Mouse (Mus musculus) liver, postnatal 0 days (tissue): Measurements from ENCODE around the gene Ubr2. TPM values are rescaled to one million over a fixed set of nuclear protein-coding genes. Genes with fewer than 3 reads are reported as not detected.
A peak's percentile ranks its signal among the peaks of the same experiment; 100 is the strongest.

Experiments
- ATAC-seq: fragments of 200-750 bp; cut with Nextera tagmentation; 2 replicates; pipeline ENCODE4 v1.8.0; 2017; ENCODE audit warnings: mild to moderate bottlenecking, moderate library complexity
- DNase-seq: peaks from one replicate; pipeline ENCODE4 v3.0.0-alpha.2; 2016
- H3K27ac ChIP-seq: fragments of 300-500 bp; sonication (generic); 2 replicates; pipeline ENCODE4 v1.5.1; 2014; ENCODE audit warnings: antibody characterized with exemption, moderate library complexity, mild to moderate bottlenecking, low read depth
- H3K27me3 ChIP-seq: fragments of 300-500 bp; sonication (generic); 2 replicates; pipeline ENCODE4 v1.6.1; 2014; ENCODE audit warnings: low read length, control low read depth, mixed read lengths; ENCODE audit not compliant: insufficient read depth
- H3K36me3 ChIP-seq: fragments of 300-500 bp; sonication (generic); replicated peaks from 2 replicates; pipeline ENCODE4 v1.6.1; 2014; ENCODE audit warnings: mild to moderate bottlenecking, control low read depth, low read length, moderate library complexity, mixed read lengths; ENCODE audit not compliant: insufficient read depth
- H3K4me1 ChIP-seq: fragments of 300-500 bp; sonication (generic); 2 replicates; pipeline ENCODE4 v1.6.1; 2014; ENCODE audit warnings: antibody characterized with exemption, mild to moderate bottlenecking, control low read depth; ENCODE audit not compliant: insufficient read depth
- H3K4me2 ChIP-seq: fragments of 300-500 bp; sonication (generic); 2 replicates; pipeline ENCODE4 v1.6.1; 2014; ENCODE audit warnings: low read depth, mild to moderate bottlenecking, low read length, moderate library complexity, mixed read lengths
- H3K4me3 ChIP-seq: fragments of 300-500 bp; sonication (generic); 2 replicates; pipeline ENCODE4 v1.5.1; 2014; ENCODE audit warnings: low read depth, low read length
- H3K9ac ChIP-seq: fragments of 300-500 bp; sonication (generic); replicated peaks from 2 replicates; pipeline ENCODE4 v1.6.1; 2014; ENCODE audit warnings: mild to moderate bottlenecking, moderate library complexity
- H3K9me3 ChIP-seq: fragments of 300-500 bp; sonication (generic); 2 replicates; pipeline ENCODE4 v1.6.1; 2016; ENCODE audit warnings: mild to moderate bottlenecking, control low read depth, low read length, mixed read lengths
- CTCF ChIP-seq: sonication (generic); IDR thresholded peaks from 2 replicates; pipeline ENCODE4 v1.5.1; 2016; ENCODE audit warnings: antibody characterized with exemption, low read depth
- EP300 ChIP-seq: IDR thresholded peaks from 2 replicates; pipeline ENCODE4 v1.6.1; 2016; ENCODE audit warnings: antibody characterized with exemption, low read depth, mild to moderate bottlenecking
- WGBS: fragments of 180-500 bp; shearing (Covaris S2); extraction: QIAGEN DNeasy Blood & Tissue Kit; methylation state at CpG from one replicate; pipeline ENCODE4 v1.1.7; 2014; ENCODE audit not compliant: insufficient replicate concordance; 5-methylcytosine and 5-hydroxymethylcytosine counted together
- polyA plus RNA-seq: library from polyadenylated mRNA; unstranded; fragments of >200 nt; fragmentation: Nextera tagmentation; extraction: Ambion mirVana; gene quantifications from 2 replicates; pipeline ENCODE4 v1.2.1, GENCODE M21; 2015

Gene Ubr2
- polyA plus RNA-seq, 1 experiment from 2014 or later, result 6.6 TPM

- Histone ChIP-seq H3K27me3 (no peaks in the 10 kb centered on the region), H3K4me1 (no peaks in the 10 kb centered on the region), H3K4me3 (no peak overlapping the region), H3K27ac (no peak overlapping the region), H3K4me2 (no peak overlapping the region), H3K36me3 (peaks cover 90% of the 10 kb centered on the region), H3K9ac (no peak overlapping the region), H3K9me3 (no peaks in the 10 kb centered on the region; the same call in 1 of the 2 replicates)
- WGBS, result 64% methylated on average over 3 of the region's 3 CpGs
- ATAC-seq, result no peak
- DNase-seq, result peak; percentile 84
- TF ChIP-seq CTCF, result peak; percentile 93
- no peak for TF ChIP-seq EP300
Observed at GRCm38 (mm10) chr17:46975183-46975582, 35.2 kb downstream of the Ubr2 start.

GRCm38 (mm10) chr17:46972603-46973002 lies 37.8 kb downstream of the Ubr2 start:
- ATAC-seq (no peak), DNase-seq (no peak)
- H3K9me3 ChIP-seq, result no peaks in the 10 kb centered on the region; the same call in 1 of the 2 replicates
- no peak for TF ChIP-seq CTCF
- no peak for TF ChIP-seq EP300
- H3K4me2 ChIP-seq, result no peak overlapping the region
- H3K27me3 ChIP-seq, result no peaks in the 10 kb centered on the region
- no peak overlapping the region for H3K4me3 ChIP-seq
- peaks cover 89% of the 10 kb centered on the region for H3K36me3 ChIP-seq
- no peak overlapping the region for H3K27ac ChIP-seq
- 89% methylated on average over 7 of the region's 7 CpGs for WGBS
- H3K4me1 ChIP-seq, result no peaks in the 10 kb centered on the region
- no peak overlapping the region for H3K9ac ChIP-seq

- no peaks in the 10 kb centered on the region for H3K4me1 ChIP-seq
- 81% methylated on average over 14 of the region's 14 CpGs for WGBS
- no peaks in the 10 kb centered on the region for H3K9me3 ChIP-seq
- H3K36me3 ChIP-seq, result peaks cover 94% of the 10 kb centered on the region
- DNase-seq (no peak), ATAC-seq (no peak)
- no peak overlapping the region for H3K4me3 ChIP-seq
- TF ChIP-seq CTCF (no peak), EP300 (no peak)
- H3K27ac ChIP-seq, result no peak overlapping the region
- no peak overlapping the region for H3K4me2 ChIP-seq
- H3K27me3 ChIP-seq, result no peaks in the 10 kb centered on the region
- H3K9ac ChIP-seq, result no peak overlapping the region
Observed at GRCm38 (mm10) chr17:46966892-46967291, 43.5 kb downstream of the Ubr2 start.

GRCm38 (mm10) chr17:46963186-46963585 lies 47.2 kb downstream of the Ubr2 start:
- no peak for TF ChIP-seq CTCF
- TF ChIP-seq EP300, result no peak
- Histone ChIP-seq H3K27ac (no peak overlapping the region), H3K4me1 (no peaks in the 10 kb centered on the region), H3K4me3 (no peak overlapping the region), H3K27me3 (no peaks in the 10 kb centered on the region), H3K9ac (no peak overlapping the region), H3K9me3 (no peaks in the 10 kb centered on the region), H3K36me3 (peaks cover 94% of the 10 kb centered on the region), H3K4me2 (no peak overlapping the region)
- ATAC-seq (no peak), DNase-seq (no peak)
- WGBS, result 88% methylated on average over 13 of the region's 13 CpGs

- Histone ChIP-seq H3K36me3 (peaks cover 95% of the 10 kb centered on the region), H3K4me1 (no peaks in the 10 kb centered on the region), H3K9ac (no peak overlapping the region), H3K27me3 (no peaks in the 10 kb centered on the region), H3K4me3 (no peak overlapping the region), H3K9me3 (no peaks in the 10 kb centered on the region), H3K27ac (no peak overlapping the region), H3K4me2 (no peak overlapping the region)
- no peak for ATAC-seq
- WGBS, result 43% methylated on average over 3 of the region's 3 CpGs
- TF ChIP-seq EP300 (no peak), CTCF (no peak)
- no peak for DNase-seq
Observed at GRCm38 (mm10) chr17:46962153-46962552, 48.2 kb downstream of the Ubr2 start.

GRCm38 (mm10) chr17:46960216-46960615 lies 50.1 kb downstream of the Ubr2 start:
- no peaks in the 10 kb centered on the region for H3K4me1 ChIP-seq
- no peak overlapping the region for H3K27ac ChIP-seq
- DNase-seq (no peak), ATAC-seq (no peak)
- H3K36me3 ChIP-seq, result peaks cover 95% of the 10 kb centered on the region
- 88% methylated on average over 10 of the region's 10 CpGs for WGBS
- H3K9me3 ChIP-seq, result no peaks in the 10 kb centered on the region
- no peaks in the 10 kb centered on the region for H3K27me3 ChIP-seq
- no peak overlapping the region for H3K9ac ChIP-seq
- TF ChIP-seq EP300, result no peak
- no peak for TF ChIP-seq CTCF
- no peak overlapping the region for H3K4me2 ChIP-seq
- no peak overlapping the region for H3K4me3 ChIP-seq

- TF ChIP-seq CTCF, result peak; percentile 24; the same call in 1 of the 2 replicates
- TF ChIP-seq EP300, result no peak
- no peak overlapping the region for H3K27ac ChIP-seq
- H3K4me3 ChIP-seq, result no peak overlapping the region
- H3K36me3 ChIP-seq, result peaks cover 95% of the 10 kb centered on the region
- H3K27me3 ChIP-seq, result no peaks in the 10 kb centered on the region
- DNase-seq (no peak), ATAC-seq (no peak)
- no peak overlapping the region for H3K9ac ChIP-seq
- no peak overlapping the region for H3K4me2 ChIP-seq
- no peaks in the 10 kb centered on the region for H3K4me1 ChIP-seq
- H3K9me3 ChIP-seq, result no peaks in the 10 kb centered on the region
- 84% methylated on average over 2 of the region's 2 CpGs for WGBS
Observed at GRCm38 (mm10) chr17:46958045-46958444, 52.3 kb downstream of the Ubr2 start.
